Mouse (Mus musculus): ENCODE data around the gene Gm20498.

- TF ChIP-seq GATA1 (IDR thresholded peaks at IDR 0.05; ENCODE audit: borderline replicate concordance, low read length): no peak
- TF ChIP-seq FLI1 (IDR thresholded peaks at IDR 0.05; ENCODE audit: low read length): no peak
Observed at GRCm38 (mm10) chr12:81485311-81485710, 47.4 kb downstream of the Gm20498 start.

All from megakaryocyte, embryonic 14.5 days (primary cell).